Mouse (Mus musculus) heart, postnatal 0 days (tissue): ENCODE measurements around the gene Zfp326. TPM values are rescaled to one million over a fixed set of nuclear protein-coding genes. Genes with fewer than 3 reads are reported as not detected.

ENCODE experiments used
- ATAC-seq: fragments of 200-750 bp; cut with Nextera tagmentation; 2 replicates; pipeline ENCODE4 v1.8.0; 2017; ENCODE audit warnings: low read depth, moderate number of reproducible peaks, moderate library complexity; ENCODE audit not compliant: insufficient read depth
- DNase-seq: peaks from one replicate; pipeline ENCODE4 v3.0.0-alpha.2; 2016; ENCODE audit warnings: low spot score
- H3K27ac ChIP-seq: fragments of 300-500 bp; sonication (generic); 2 replicates; pipeline ENCODE4 v1.5.1; 2014; ENCODE audit warnings: low read depth, mild to moderate bottlenecking
- H3K27me3 ChIP-seq: fragments of 300-500 bp; sonication (generic); 2 replicates; pipeline ENCODE4 v1.6.1; 2014; ENCODE audit warnings: low read length, mixed read lengths; ENCODE audit not compliant: control insufficient read depth, insufficient read depth
- H3K36me3 ChIP-seq: fragments of 300-500 bp; sonication (generic); replicated peaks from 2 replicates; pipeline ENCODE4 v1.6.1; 2014; ENCODE audit warnings: low read length, mixed read lengths; ENCODE audit not compliant: control insufficient read depth, insufficient read depth
- H3K4me1 ChIP-seq: fragments of 300-500 bp; sonication (generic); 2 replicates; pipeline ENCODE4 v1.6.1; 2014; ENCODE audit warnings: antibody characterized with exemption; ENCODE audit not compliant: control insufficient read depth, insufficient read depth
- H3K4me2 ChIP-seq: fragments of 300-500 bp; sonication (generic); 2 replicates; pipeline ENCODE4 v1.6.1; 2014; ENCODE audit warnings: low read depth, mild to moderate bottlenecking, low read length, moderate library complexity
- H3K4me3 ChIP-seq: fragments of 300-500 bp; sonication (generic); 2 replicates; pipeline ENCODE4 v1.5.1; 2014; ENCODE audit warnings: low read depth, low read length
- H3K9ac ChIP-seq: fragments of 300-500 bp; sonication (generic); replicated peaks from 2 replicates; pipeline ENCODE4 v1.6.1; 2014; ENCODE audit warnings: low read depth, low read length, mixed read lengths
- H3K9me3 ChIP-seq: fragments of 300-500 bp; sonication (generic); replicated peaks from 2 replicates; pipeline ENCODE4 v1.6.1; 2016; ENCODE audit warnings: low read length; ENCODE audit not compliant: control insufficient read depth
- CTCF ChIP-seq: IDR thresholded peaks from 2 replicates; pipeline ENCODE4 v1.5.1; 2016; ENCODE audit warnings: antibody characterized with exemption, control low read depth, low read depth
- EP300 ChIP-seq: IDR thresholded peaks from 2 replicates; pipeline ENCODE4 v1.6.1; 2016; ENCODE audit warnings: antibody characterized with exemption, low read depth
- WGBS: fragments of 180-500 bp; shearing (Covaris S2); extraction: QIAGEN DNeasy Blood & Tissue Kit; methylation state at CpG from one replicate; pipeline ENCODE4 v1.1.7; 2014; 5-methylcytosine and 5-hydroxymethylcytosine counted together
- polyA plus RNA-seq: library from polyadenylated mRNA; unstranded; fragments of >200 nt; fragmentation: Nextera tagmentation; extraction: Ambion mirVana; gene quantifications from 2 replicates; pipeline ENCODE4 v1.2.1, GENCODE M21; 2015
- total RNA-seq: library from RNA; depleted of rRNA; stranded (reverse); fragments of >200 nt; gene quantifications from 2 replicates; pipeline ENCODE4 v1.2.3, GENCODE M21; 2014; ENCODE audit warnings: low replicate concordance

Zfp326 gene
- total and polyA plus RNA-seq, 2 experiments from 2014 or later, result 1.8 to 26.7 TPM

GRCm38 (mm10) chr5:105847726-105848125 lies 28.6 kb upstream of the Zfp326 start:
- no peaks in the 10 kb centered on the region for H3K27me3 ChIP-seq
- no peaks in the 10 kb centered on the region for H3K36me3 ChIP-seq
- no peak overlapping the region for H3K9ac ChIP-seq
- H3K27ac ChIP-seq, result no peak overlapping the region
- H3K4me1 ChIP-seq, result no peaks in the 10 kb centered on the region
- H3K4me2 ChIP-seq, result no peak overlapping the region
- ATAC-seq, result no peak
- no peak overlapping the region for H3K4me3 ChIP-seq
- H3K9me3 ChIP-seq, result no peaks in the 10 kb centered on the region
- DNase-seq, result no peak
- TF ChIP-seq CTCF (no peak), EP300 (no peak)
- WGBS, result 80% methylated on average over 8 of the region's 8 CpGs

GRCm38 (mm10) chr5:105849222-105849621 lies 27.1 kb upstream of the Zfp326 start:
- Histone ChIP-seq H3K27ac (no peak overlapping the region), H3K4me1 (no peaks in the 10 kb centered on the region), H3K36me3 (no peaks in the 10 kb centered on the region), H3K27me3 (no peaks in the 10 kb centered on the region), H3K9ac (no peak overlapping the region), H3K9me3 (no peaks in the 10 kb centered on the region), H3K4me3 (no peak overlapping the region), H3K4me2 (no peak overlapping the region)
- ATAC-seq (no peak), DNase-seq (no peak)
- TF ChIP-seq EP300 (no peak), CTCF (no peak)
- 63% methylated on average over 4 of the region's 4 CpGs for WGBS

- no peak overlapping the region for H3K27ac ChIP-seq
- WGBS, result 52% methylated on average over 3 of the region's 3 CpGs
Observed at GRCm38 (mm10) chr5:105849643-105850042, 26.7 kb upstream of the Zfp326 start.

GRCm38 (mm10) chr5:105853271-105853670 lies 23.1 kb upstream of the Zfp326 start:
- Histone ChIP-seq H3K9ac (no peak overlapping the region), H3K27ac (no peak overlapping the region), H3K36me3 (no peaks in the 10 kb centered on the region), H3K4me1 (no peaks in the 10 kb centered on the region), H3K27me3 (no peaks in the 10 kb centered on the region), H3K4me2 (no peak overlapping the region), H3K9me3 (no peaks in the 10 kb centered on the region), H3K4me3 (no peak overlapping the region)
- WGBS, result 85% methylated on average over 9 of the region's 9 CpGs
- DNase-seq, result no peak
- ATAC-seq, result no peak
- TF ChIP-seq CTCF, result no peak

More at GRCm38 (mm10) chr5:105849643-105850042, 26.7 kb upstream of the Zfp326 start:
- Histone ChIP-seq H3K9ac (no peak overlapping the region), H3K9me3 (no peaks in the 10 kb centered on the region), H3K27me3 (no peaks in the 10 kb centered on the region), H3K4me3 (no peak overlapping the region), H3K36me3 (no peaks in the 10 kb centered on the region), H3K4me2 (no peak overlapping the region), H3K4me1 (no peaks in the 10 kb centered on the region)
- no peak for DNase-seq
- TF ChIP-seq CTCF, result no peak
- no peak for TF ChIP-seq EP300
- no peak for ATAC-seq

- no peaks in the 10 kb centered on the region; the same call in 1 of the 2 replicates for H3K4me1 ChIP-seq
- H3K27me3 ChIP-seq, result no peaks in the 10 kb centered on the region
- H3K9me3 ChIP-seq, result no peaks in the 10 kb centered on the region
- DNase-seq (no peak), ATAC-seq (no peak)
- H3K27ac ChIP-seq, result no peak overlapping the region
- no peak overlapping the region for H3K4me2 ChIP-seq
- WGBS, result 76% methylated on average over 5 of the region's 5 CpGs
- no peaks in the 10 kb centered on the region for H3K36me3 ChIP-seq
- no peak overlapping the region for H3K4me3 ChIP-seq
- no peak overlapping the region for H3K9ac ChIP-seq
- TF ChIP-seq CTCF (no peak), EP300 (no peak)
Observed at GRCm38 (mm10) chr5:105857486-105857885, 18.9 kb upstream of the Zfp326 start.
